Mouse (Mus musculus) kidney, postnatal 0 days (tissue): ENCODE data around the gene Omt2b. TPM values are rescaled to one million over a fixed set of nuclear protein-coding genes. Genes with fewer than 3 reads are reported as not detected.

Experiments used
- ATAC-seq: fragments of 200-750 bp; cut with Nextera tagmentation; replicated peaks from 2 replicates; pipeline ENCODE4 v1.8.0; 2017; ENCODE audit warnings: low read depth, moderate number of reproducible peaks, moderate TSS enrichment, moderate library complexity; ENCODE audit not compliant: low FRiP score
- DNase-seq: peaks from one replicate; pipeline ENCODE4 v3.0.0-alpha.2; 2016; ENCODE audit warnings: low spot score
- H3K27ac ChIP-seq: fragments of 300-500 bp; sonication (generic); 2 replicates; pipeline ENCODE4 v1.5.1; 2014; ENCODE audit warnings: mild to moderate bottlenecking
- H3K27me3 ChIP-seq: fragments of 300-500 bp; sonication (generic); 2 replicates; pipeline ENCODE4 v1.6.1; 2014; ENCODE audit warnings: low read length, mixed read lengths; ENCODE audit not compliant: insufficient read depth
- H3K36me3 ChIP-seq: fragments of 300-500 bp; sonication (generic); 2 replicates; pipeline ENCODE4 v1.6.1; 2014; ENCODE audit warnings: low read length, mixed read lengths; ENCODE audit not compliant: insufficient read depth
- H3K4me1 ChIP-seq: fragments of 300-500 bp; sonication (generic); replicated peaks from 2 replicates; pipeline ENCODE4 v1.6.1; 2014; ENCODE audit warnings: antibody characterized with exemption, low read length, mixed read lengths; ENCODE audit not compliant: insufficient read depth
- H3K4me2 ChIP-seq: fragments of 300-500 bp; sonication (generic); 2 replicates; pipeline ENCODE4 v1.6.1; 2014; ENCODE audit warnings: mild to moderate bottlenecking, low read length, moderate library complexity, mixed read lengths
- H3K4me3 ChIP-seq: fragments of 300-500 bp; sonication (generic); replicated peaks from 2 replicates; pipeline ENCODE4 v1.5.1; 2014; ENCODE audit warnings: low read depth, low read length
- H3K9ac ChIP-seq: fragments of 300-500 bp; sonication (generic); 2 replicates; pipeline ENCODE4 v1.6.1; 2014; ENCODE audit warnings: low read depth, low read length
- H3K9me3 ChIP-seq: fragments of 300-500 bp; sonication (generic); replicated peaks from 2 replicates; pipeline ENCODE4 v1.6.1; 2016; ENCODE audit warnings: low read length, inconsistent platforms, mixed read lengths
- CTCF ChIP-seq: IDR thresholded peaks from 2 replicates; pipeline ENCODE4 v1.5.1; 2016; ENCODE audit warnings: antibody characterized with exemption, low read depth, mild to moderate bottlenecking, moderate library complexity
- WGBS: fragments of 180-500 bp; shearing (Covaris S2); extraction: QIAGEN DNeasy Blood & Tissue Kit; methylation state at CpG from one replicate; pipeline ENCODE4 v1.1.7; 2014; 5-methylcytosine and 5-hydroxymethylcytosine counted together
- polyA plus RNA-seq: library from polyadenylated mRNA; unstranded; fragments of >200 nt; fragmentation: Nextera tagmentation; extraction: Ambion mirVana; gene quantifications from 2 replicates; pipeline ENCODE4 v1.2.1, GENCODE M21; 2015

The Omt2b gene
- polyA plus RNA-seq, 1 experiment from 2014 or later = not detected

GRCm38 (mm10) chr9:78369786-78370185, 42.4 kb downstream of the Omt2b start:
- no peak overlapping the region for H3K9ac ChIP-seq
- no peaks in the 10 kb centered on the region for H3K9me3 ChIP-seq
- no peak overlapping the region for H3K27ac ChIP-seq
- no peak overlapping the region for H3K4me2 ChIP-seq
- TF ChIP-seq CTCF = no peak
- no peaks in the 10 kb centered on the region for H3K36me3 ChIP-seq
- 89% methylated on average over 7 of the region's 7 CpGs for WGBS
- ATAC-seq (no peak), DNase-seq (no peak)
- H3K4me3 ChIP-seq = no peak overlapping the region
- no peaks in the 10 kb centered on the region for H3K4me1 ChIP-seq
- H3K27me3 ChIP-seq = no peaks in the 10 kb centered on the region

- Histone ChIP-seq H3K4me3 (no peak overlapping the region), H3K9me3 (no peaks in the 10 kb centered on the region), H3K4me2 (no peak overlapping the region), H3K27me3 (no peaks in the 10 kb centered on the region), H3K4me1 (no peaks in the 10 kb centered on the region), H3K27ac (no peak overlapping the region), H3K36me3 (no peaks in the 10 kb centered on the region), H3K9ac (no peak overlapping the region)
- 98% methylated on average over 3 of the region's 3 CpGs for WGBS
- no peak for ATAC-seq
- TF ChIP-seq CTCF = no peak
- no peak for DNase-seq
Observed at GRCm38 (mm10) chr9:78371441-78371840, 44.1 kb downstream of the Omt2b start.

GRCm38 (mm10) chr9:78372827-78373504, 45.6 kb downstream of the Omt2b start:
- peaks cover 3% of the 10 kb centered on the region; the same call in 1 of the 2 replicates for H3K4me1 ChIP-seq
- no peaks in the 10 kb centered on the region for H3K9me3 ChIP-seq
- no peak for DNase-seq
- H3K27me3 ChIP-seq = no peaks in the 10 kb centered on the region
- WGBS = 76% methylated on average over 10 of the region's 10 CpGs
- H3K36me3 ChIP-seq = no peaks in the 10 kb centered on the region
- no peak overlapping the region for H3K9ac ChIP-seq
- no peak overlapping the region for H3K4me2 ChIP-seq
- no peak overlapping the region for H3K4me3 ChIP-seq
- no peak overlapping the region for H3K27ac ChIP-seq
- TF ChIP-seq CTCF = no peak
- no peak for ATAC-seq

- H3K4me3 ChIP-seq = no peak overlapping the region
- peaks cover 6% of the 10 kb centered on the region; the same call in 1 of the 2 replicates for H3K4me1 ChIP-seq
- no peaks in the 10 kb centered on the region for H3K9me3 ChIP-seq
- no peak overlapping the region for H3K27ac ChIP-seq
- no peak for DNase-seq
- H3K36me3 ChIP-seq = no peaks in the 10 kb centered on the region
- H3K9ac ChIP-seq = no peak overlapping the region
- no peak for TF ChIP-seq CTCF
- H3K4me2 ChIP-seq = no peak overlapping the region
- H3K27me3 ChIP-seq = no peaks in the 10 kb centered on the region
- 34% methylated on average over 5 of the region's 5 CpGs for WGBS
- no peak for ATAC-seq
Observed at GRCm38 (mm10) chr9:78374397-78374796, 47.0 kb downstream of the Omt2b start.

- H3K4me3 ChIP-seq = no peak overlapping the region
- no peaks in the 10 kb centered on the region for H3K27me3 ChIP-seq
- H3K4me2 ChIP-seq = no peak overlapping the region
- ATAC-seq (no peak), DNase-seq (no peak)
- no peak for TF ChIP-seq CTCF
- no peak overlapping the region for H3K27ac ChIP-seq
- H3K4me1 ChIP-seq = peaks cover 6% of the 10 kb centered on the region; the same call in 1 of the 2 replicates
- H3K9ac ChIP-seq = no peak overlapping the region
- WGBS = 48% methylated on average over 1 of the region's 1 CpGs
- H3K9me3 ChIP-seq = no peaks in the 10 kb centered on the region
- no peaks in the 10 kb centered on the region for H3K36me3 ChIP-seq
Observed at GRCm38 (mm10) chr9:78374885-78375389, 47.5 kb downstream of the Omt2b start.

GRCm38 (mm10) chr9:78375486-78375885, 48.1 kb downstream of the Omt2b start:
- no peaks in the 10 kb centered on the region for H3K9me3 ChIP-seq
- H3K4me2 ChIP-seq = no peak overlapping the region
- WGBS = 76% methylated on average over 4 of the region's 4 CpGs
- no peak for DNase-seq
- H3K9ac ChIP-seq = no peak overlapping the region
- H3K27me3 ChIP-seq = no peaks in the 10 kb centered on the region
- H3K4me3 ChIP-seq = no peak overlapping the region
- no peaks in the 10 kb centered on the region for H3K36me3 ChIP-seq
- TF ChIP-seq CTCF = no peak
- no peak overlapping the region for H3K27ac ChIP-seq
- H3K4me1 ChIP-seq = peaks cover 6% of the 10 kb centered on the region; the same call in 1 of the 2 replicates
- no peak for ATAC-seq
